Mouse (Mus musculus) kidney, adult 2 months (tissue): Measurements from ENCODE around the gene Klf13.

ENCODE experiments used
- CTCF ChIP-seq: fragments of 200-500 bp; conservative IDR thresholded peaks from 2 replicates; pipeline ENCODE4 v1.5.1; 2011; ENCODE audit warnings: low read depth, mild to moderate bottlenecking, control low read depth, low read length, moderate library complexity, mixed read lengths; ENCODE audit not compliant: insufficient read depth, insufficient read length
- POLR2A ChIP-seq: fragments of 200-500 bp; IDR thresholded peaks from one replicate; pipeline ENCODE4 v1.6.1; 2011; ENCODE audit warnings: low read depth, low read length, control low read depth

DNA sequence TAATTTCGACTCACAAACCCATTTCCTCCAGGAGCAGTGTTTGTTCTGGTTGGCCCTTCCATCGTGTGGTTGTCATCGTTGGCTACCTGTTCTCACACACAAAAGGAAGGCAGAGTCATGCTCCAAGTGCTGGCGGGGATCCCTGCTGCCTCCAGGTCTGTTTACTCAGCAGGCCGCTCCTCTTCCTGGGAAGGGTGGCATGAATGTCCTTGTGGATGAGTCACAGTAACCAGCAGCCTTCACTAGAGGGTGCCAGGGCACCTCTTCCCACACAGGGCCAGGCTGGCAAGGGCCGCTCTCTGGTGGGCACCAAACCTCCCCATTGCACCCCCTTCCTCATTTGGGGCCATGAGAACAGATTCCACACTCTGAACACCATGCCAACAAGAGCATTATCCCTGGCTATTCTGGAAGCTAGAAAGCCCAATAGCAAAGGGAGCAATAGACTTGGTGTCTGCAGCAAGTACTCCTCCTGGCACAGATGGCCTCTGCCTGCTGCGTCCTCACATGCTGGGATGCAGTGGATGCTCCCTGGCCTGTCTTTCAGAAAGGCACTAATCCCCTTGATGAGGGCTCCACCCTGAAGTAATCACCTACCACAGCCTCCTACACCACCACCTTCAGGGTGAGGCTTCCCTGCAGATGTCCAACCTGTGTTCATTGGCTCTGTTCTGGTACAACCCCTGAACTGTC lies 86.7 kb downstream of the Klf13 start:
- TF ChIP-seq POLR2A (no peak), CTCF (peak; percentile 51; the same call in 1 of the 2 replicates)
